15 mouse cellular contexts compared by ENCODE assay signal in the genomic region with DNA sequence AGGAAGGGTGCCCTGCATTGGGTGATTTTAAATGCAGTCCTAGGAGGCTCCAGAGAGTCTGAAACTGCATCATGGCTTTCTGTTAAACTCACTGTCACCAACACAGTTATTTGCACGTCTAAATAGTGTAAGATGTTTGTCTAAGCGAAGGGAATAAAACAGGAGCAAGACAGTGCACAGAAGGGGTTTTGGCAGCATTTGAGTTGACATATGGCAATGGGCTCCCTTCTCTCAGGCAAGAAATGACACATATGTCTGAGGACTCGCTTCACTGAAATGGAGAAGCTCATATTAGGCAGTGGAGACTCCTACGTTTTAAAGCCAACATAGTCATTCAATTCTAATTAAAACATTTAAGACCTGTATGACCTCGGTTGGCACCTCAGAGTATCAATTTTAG.
DNase-seq lines count a peak whose midpoint lies in the region; ATAC-seq and TF ChIP-seq lines count a peak whose summit lies in the region.
"Had no signal": no experiment of that assay in that cellular context is flagged by ENCODE, and none has a peak within 500 bp of the region (broad histone marks: within the 10 kb centered on the region; RNA-seq: fewer than 3 reads in every experiment).

No protein-coding gene starts in this region.

- H3K4me3 ChIP-seq in midbrain, postnatal 0 days (ENCODE audit: low read depth, low read length): no peak overlapping the region
- no peak overlapping the region for H3K4me3 ChIP-seq in midbrain, embryonic 16.5 days (ENCODE audit: low read depth, low read length)
- H3K4me3 ChIP-seq: limb, embryonic 12.5 days; midbrain, embryonic 10.5 days had no signal

- no peak overlapping the region for H3K9ac ChIP-seq in midbrain, postnatal 0 days (replicated peaks; ENCODE audit: low read length, poor library complexity, severe bottlenecking)
- no peak overlapping the region for H3K9ac ChIP-seq in midbrain, embryonic 16.5 days (ENCODE audit: low read depth, low read length)
- H3K9ac ChIP-seq: limb, embryonic 12.5 days; lung, embryonic 14.5 days had no signal

- no peak for ATAC-seq in midbrain, postnatal 0 days (ENCODE audit: low FRiP score)
- ATAC-seq in midbrain, embryonic 16.5 days: no peak
- ATAC-seq: activated CD4-positive, CD25-positive, alpha-beta regulatory T cell, adult 4 months had no signal

- H3K9me3 ChIP-seq in midbrain, postnatal 0 days (ENCODE audit: low read length): no peaks in the 10 kb centered on the region
- no peaks in the 10 kb centered on the region for H3K9me3 ChIP-seq in midbrain, embryonic 16.5 days (replicated peaks; ENCODE audit: control insufficient read depth, low read length, poor library complexity, severe bottlenecking)
- H3K9me3 ChIP-seq: limb, embryonic 12.5 days; midbrain, embryonic 10.5 days had no signal

- no peaks in the 10 kb centered on the region for H3K27me3 ChIP-seq in midbrain, postnatal 0 days (ENCODE audit: insufficient read depth, low read length)
- no peaks in the 10 kb centered on the region for H3K27me3 ChIP-seq in midbrain, embryonic 16.5 days (ENCODE audit: control insufficient read depth, insufficient read depth, low read depth, low read length)
- H3K27me3 ChIP-seq: limb, embryonic 12.5 days had no signal

- no peak for TF ChIP-seq CTCF in midbrain, postnatal 0 days (IDR thresholded peaks at IDR 0.05)

- DNase-seq in frontal cortex, postnatal 36 days (ENCODE audit: low spot score in 2 of 2): peak; percentile 22 to 54
- DNase-seq in frontal cortex, postnatal 14 days (ENCODE audit: low spot score in 2 of 2): no peak
- peak; percentile 69 for DNase-seq in midbrain, postnatal 0 days (ENCODE audit: low spot score)
- peak; percentile 63 to 75 for DNase-seq in cerebellum, postnatal 36 days
- peak; percentile 54 for DNase-seq in telencephalon, adult 2 months (ENCODE audit: low read depth, low spot score)
- DNase-seq in embryo, embryonic 9.5 days (ENCODE audit: extremely low spot score): no peak
- no peak for DNase-seq in adrenal gland, adult 2 months
- DNase-seq: B cell, adult 2 months; kidney, adult 2 months; lung, embryonic 14.5 days; spleen, adult 18-20 months had no signal

- no peaks in the 10 kb centered on the region for H3K4me1 ChIP-seq in midbrain, postnatal 0 days (ENCODE audit: insufficient read depth, low read length)
- H3K4me1 ChIP-seq in midbrain, embryonic 16.5 days (ENCODE audit: control insufficient read depth, insufficient read depth, low read length): no peaks in the 10 kb centered on the region
- H3K4me1 ChIP-seq: limb, embryonic 12.5 days; midbrain, embryonic 10.5 days had no signal

- no peak overlapping the region for H3K27ac ChIP-seq in midbrain, postnatal 0 days (ENCODE audit: low read depth, low read length)
- no peak overlapping the region for H3K27ac ChIP-seq in midbrain, embryonic 16.5 days (ENCODE audit: low read length)
- H3K27ac ChIP-seq: limb, embryonic 12.5 days; midbrain, embryonic 10.5 days had no signal

- no peaks in the 10 kb centered on the region for H3K36me3 ChIP-seq in midbrain, postnatal 0 days (ENCODE audit: insufficient read depth, low read length)
- no peaks in the 10 kb centered on the region for H3K36me3 ChIP-seq in midbrain, embryonic 16.5 days (ENCODE audit: control insufficient read depth, insufficient read depth, low read length)
- H3K36me3 ChIP-seq: limb, embryonic 12.5 days; midbrain, embryonic 10.5 days had no signal

- WGBS in midbrain, postnatal 0 days: 76% methylated on average over 5 of the region's 5 CpGs
- WGBS in midbrain, embryonic 16.5 days: 78% methylated on average over 5 of the region's 5 CpGs

- no peak overlapping the region for H3K4me2 ChIP-seq in midbrain, postnatal 0 days (ENCODE audit: low read depth, low read length, poor library complexity, severe bottlenecking)
- no peak overlapping the region for H3K4me2 ChIP-seq in midbrain, embryonic 16.5 days (ENCODE audit: low read length)
- H3K4me2 ChIP-seq: limb, embryonic 12.5 days; lung, embryonic 14.5 days had no signal

Comparison
In these comparisons a context has a peak if more than half of its experiments do, and no peak if none do; other contexts are left out.
1. DNase-seq: peak in frontal cortex, postnatal 36 days (2 of 2), midbrain, postnatal 0 days (single experiment), cerebellum, postnatal 36 days (2 of 2) and telencephalon, adult 2 months (single experiment); none in frontal cortex, postnatal 14 days (0 of 2), embryo, embryonic 9.5 days (single experiment) and adrenal gland, adult 2 months (single experiment).